Mouse (Mus musculus): ENCODE measurements around the gene Ism2. TPM values are rescaled to one million over a fixed set of nuclear protein-coding genes. Genes with fewer than 3 reads are reported as not detected.

The Ism2 gene
- polyA plus RNA-seq, 1 experiment from 2014 or later = 0.23 TPM

DNA sequence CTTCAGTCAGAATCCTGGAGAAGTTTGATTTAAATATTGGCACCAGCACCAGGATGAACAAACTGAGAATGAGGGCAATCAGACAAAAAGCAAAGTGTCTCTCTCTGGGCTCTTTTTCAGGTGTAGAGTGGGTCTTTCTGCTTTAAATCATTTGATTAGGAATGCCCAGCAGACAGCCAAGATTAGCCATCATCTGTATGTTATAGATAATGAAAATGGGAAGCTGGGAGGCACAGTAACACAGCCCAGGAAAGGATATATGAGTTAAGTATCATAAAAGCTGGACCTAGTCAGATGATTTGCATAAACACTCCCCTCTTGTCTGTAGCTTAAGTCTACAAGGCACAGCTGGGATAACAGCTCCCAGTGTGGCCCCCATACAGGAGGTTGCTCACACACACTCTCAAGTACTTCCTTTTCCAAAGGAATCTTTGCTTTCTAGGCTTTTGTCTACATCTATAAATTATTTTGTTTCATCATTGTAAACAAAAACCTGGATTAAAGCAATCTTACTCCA lies 69.1 kb downstream of the Ism2 start:
- Histone ChIP-seq H3K27me3 (replicated peaks; ENCODE audit: control insufficient read depth, insufficient read depth, low read length) (no peaks in the 10 kb centered on the region), H3K9ac (ENCODE audit: low read depth, low read length) (no peak overlapping the region), H3K4me3 (ENCODE audit: low read depth, low read length) (no peak overlapping the region), H3K9me3 (ENCODE audit: control insufficient read depth) (no peaks in the 10 kb centered on the region), H3K36me3 (ENCODE audit: control insufficient read depth, insufficient read depth) (no peaks in the 10 kb centered on the region), H3K27ac (ENCODE audit: low read depth, low read length) (no peak overlapping the region), H3K4me1 (replicated peaks; ENCODE audit: control insufficient read depth, insufficient read depth, low read length) (no peaks in the 10 kb centered on the region), H3K4me2 (replicated peaks; ENCODE audit: low read depth) (no peak overlapping the region)
- ATAC-seq = no peak
- TF ChIP-seq CTCF (IDR thresholded peaks at IDR 0.05; ENCODE audit: low read depth) = no peak

DNA sequence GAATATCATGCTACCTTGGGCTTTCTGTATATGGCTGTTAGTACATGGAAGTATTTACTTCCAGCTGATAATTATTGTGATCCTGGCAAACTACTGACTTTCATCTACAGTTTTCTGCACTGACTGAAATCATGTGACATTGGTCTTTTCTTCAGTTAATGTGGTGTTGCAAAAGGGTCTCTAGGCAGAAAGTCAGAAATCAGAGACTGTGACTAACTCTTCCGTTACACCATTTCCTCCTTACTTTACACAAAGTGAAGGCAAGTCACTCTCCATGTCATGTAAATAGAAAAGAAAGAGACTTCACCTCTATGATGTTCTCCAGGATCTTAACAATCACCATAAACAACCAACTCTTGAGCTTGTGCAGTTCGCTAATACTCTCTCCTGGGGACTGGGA lies 69.9 kb downstream of the Ism2 start:
- WGBS = 83% methylated on average over 2 of the region's 2 CpGs
- Histone ChIP-seq H3K4me3 (ENCODE audit: low read depth, low read length) (no peak overlapping the region), H3K9me3 (ENCODE audit: control insufficient read depth) (no peaks in the 10 kb centered on the region), H3K27ac (ENCODE audit: low read depth, low read length) (no peak overlapping the region), H3K36me3 (ENCODE audit: control insufficient read depth, insufficient read depth) (no peaks in the 10 kb centered on the region), H3K4me2 (replicated peaks; ENCODE audit: low read depth) (no peak overlapping the region), H3K9ac (ENCODE audit: low read depth, low read length) (no peak overlapping the region), H3K27me3 (replicated peaks; ENCODE audit: control insufficient read depth, insufficient read depth, low read length) (no peaks in the 10 kb centered on the region), H3K4me1 (replicated peaks; ENCODE audit: control insufficient read depth, insufficient read depth, low read length) (no peaks in the 10 kb centered on the region)
- TF ChIP-seq CTCF (IDR thresholded peaks at IDR 0.05; ENCODE audit: low read depth) = no peak
- ATAC-seq = no peak

Small RNAs within 50 kb of the gene (microRNA-seq; reads per million reads assigned to microRNA genes)
- gene Gm47293 = not detected

Other genes starting within 250 kb of the Ism2 start
- gene Ngb, start 197.2 kb downstream of the Ism2 start, polyA plus RNA-seq (2015; fragmentation: Nextera tagmentation; extraction: Ambion mirVana) = 2.0 and 2.8 TPM in 2 replicates
- gene Gstz1, start 152.5 kb downstream of the Ism2 start, polyA plus RNA-seq (2015; fragmentation: Nextera tagmentation; extraction: Ambion mirVana) = 58.8 and 62.4 TPM in 2 replicates
- gene Pomt2, start 151.7 kb downstream of the Ism2 start, polyA plus RNA-seq (2015; fragmentation: Nextera tagmentation; extraction: Ambion mirVana) = 5.7 and 6.2 TPM in 2 replicates
- 0.33 and 0.94 TPM in 2 replicates for gene Samd15, start 100.0 kb downstream of the Ism2 start, polyA plus RNA-seq (2015; fragmentation: Nextera tagmentation; extraction: Ambion mirVana)
- gene Tmed8, start 99.3 kb downstream of the Ism2 start, polyA plus RNA-seq (2015; fragmentation: Nextera tagmentation; extraction: Ambion mirVana) = 0.98 and 1.1 TPM in 2 replicates
- gene Noxred1, start 61.0 kb downstream of the Ism2 start, polyA plus RNA-seq (2015; fragmentation: Nextera tagmentation; extraction: Ambion mirVana) = 0.14 and 0.21 TPM in 2 replicates
- 23.4 and 28.9 TPM in 2 replicates for gene Vipas39, start 33.4 kb downstream of the Ism2 start, polyA plus RNA-seq (2015; fragmentation: Nextera tagmentation; extraction: Ambion mirVana)
- gene Ahsa1, start 33.2 kb downstream of the Ism2 start, polyA plus RNA-seq (2015; fragmentation: Nextera tagmentation; extraction: Ambion mirVana) = 69.7 and 78.3 TPM in 2 replicates
- gene Sptlc2, start 88.7 kb upstream of the Ism2 start, polyA plus RNA-seq (2015; fragmentation: Nextera tagmentation; extraction: Ambion mirVana) = 186 and 199 TPM in 2 replicates
- gene Slirp, start 144.2 kb upstream of the Ism2 start, polyA plus RNA-seq (2015; fragmentation: Nextera tagmentation; extraction: Ambion mirVana) = 250 and 272 TPM in 2 replicates
- gene Alkbh1, start 144.3 kb upstream of the Ism2 start, polyA plus RNA-seq (2015; fragmentation: Nextera tagmentation; extraction: Ambion mirVana) = 13.6 and 21.9 TPM in 2 replicates
- 66.9 and 70.7 TPM in 2 replicates for gene Snw1, start 172.6 kb upstream of the Ism2 start, polyA plus RNA-seq (2015; fragmentation: Nextera tagmentation; extraction: Ambion mirVana)
- gene Gm5788, start 195.0 kb upstream of the Ism2 start, polyA plus RNA-seq (2015; fragmentation: Nextera tagmentation; extraction: Ambion mirVana) = not detected in 2 replicates
- gene Gm8300, start 214.6 kb upstream of the Ism2 start, polyA plus RNA-seq (2015; fragmentation: Nextera tagmentation; extraction: Ambion mirVana) = not detected in 2 replicates